Mouse (Mus musculus) lung, embryonic 14.5 days (tissue): Measurements from ENCODE around the gene Tex264. TPM values are rescaled to one million over a fixed set of nuclear protein-coding genes. Genes with fewer than 3 reads are reported as not detected.

Experiments used
- ATAC-seq: fragments of 200-750 bp; cut with Nextera tagmentation; 2 replicates; pipeline ENCODE4 v1.8.0; 2017; ENCODE audit warnings: mild to moderate bottlenecking, moderate TSS enrichment, moderate library complexity; ENCODE audit not compliant: insufficient read depth
- DNase-seq: peaks from one replicate; pipeline ENCODE4 v3.0.0-alpha.2; 2015
- H3K27ac ChIP-seq: fragments of 300-500 bp; sonication (generic); 2 replicates; pipeline ENCODE4 v1.5.1; 2014; ENCODE audit warnings: low read depth, mild to moderate bottlenecking, moderate library complexity
- H3K27me3 ChIP-seq: fragments of 300-500 bp; sonication (generic); 2 replicates; pipeline ENCODE4 v1.6.1; 2014; ENCODE audit warnings: low read length, control low read depth; ENCODE audit not compliant: insufficient read depth
- H3K36me3 ChIP-seq: fragments of 300-500 bp; sonication (generic); 2 replicates; pipeline ENCODE4 v1.6.1; 2014; ENCODE audit warnings: control low read depth; ENCODE audit not compliant: insufficient read depth
- H3K4me1 ChIP-seq: fragments of 300-500 bp; sonication (generic); 2 replicates; pipeline ENCODE4 v1.6.1; 2014; ENCODE audit warnings: antibody characterized with exemption, control low read depth; ENCODE audit not compliant: insufficient read depth
- H3K4me2 ChIP-seq: fragments of 300-500 bp; sonication (generic); 2 replicates; pipeline ENCODE4 v1.6.1; 2014; ENCODE audit warnings: mild to moderate bottlenecking
- H3K4me3 ChIP-seq: fragments of 300-500 bp; sonication (generic); 2 replicates; pipeline ENCODE4 v1.5.1; 2014; ENCODE audit warnings: low read depth, low read length
- H3K9ac ChIP-seq: fragments of 300-500 bp; sonication (generic); 2 replicates; pipeline ENCODE4 v1.6.1; 2014
- H3K9me3 ChIP-seq: fragments of 300-500 bp; sonication (generic); 2 replicates; pipeline ENCODE4 v1.6.1; 2016; ENCODE audit warnings: low read depth, low read length, control low read depth
- CTCF ChIP-seq: IDR thresholded peaks from 2 replicates; pipeline ENCODE4 v1.5.1; 2016; ENCODE audit warnings: antibody characterized with exemption, low read depth
- WGBS: fragments of 180-500 bp; shearing (Covaris S2); extraction: QIAGEN DNeasy Blood & Tissue Kit; methylation state at CpG from one replicate; pipeline ENCODE4 v1.1.7; 2014; 5-methylcytosine and 5-hydroxymethylcytosine counted together
- polyA plus RNA-seq: library from polyadenylated mRNA; unstranded; fragments of >200 nt; fragmentation: Nextera tagmentation; extraction: Ambion mirVana; gene quantifications from 2 replicates; pipeline ENCODE4 v1.2.1, GENCODE M21; 2014

Tex264 gene
- polyA plus RNA-seq: 41.3 and 47.8 TPM in 2 replicates

- ATAC-seq (peak; percentile 88), DNase-seq (peak; percentile 87)
- peaks cover 6% of the 10 kb centered on the region; the same call in 1 of the 2 replicates for H3K36me3 ChIP-seq
- peak within 1 kb of the TSS; percentile 85 for H3K4me2 ChIP-seq
- peak within 1 kb of the TSS; percentile 65 for H3K27ac ChIP-seq
- H3K9me3 ChIP-seq: no peaks in the 10 kb centered on the region
- TF ChIP-seq CTCF: no peak
- H3K4me3 ChIP-seq: peak within 1 kb of the TSS; percentile 78
- peak within 1 kb of the TSS; percentile 82 for H3K9ac ChIP-seq
- no peaks in the 10 kb centered on the region; the same call in 1 of the 2 replicates for H3K4me1 ChIP-seq
- under 1% methylated on average over 84 of the region's 86 CpGs for WGBS
- no peaks in the 10 kb centered on the region for H3K27me3 ChIP-seq
Measured at GRCm38 (mm10) chr9:106685249-106686101, at the start of gene Tex264. TSS of gene Tex264 (minus strand) at chr9:106685927.

- 64% methylated on average over 2 of the region's 2 CpGs for WGBS
- no peak for ATAC-seq
Measured at GRCm38 (mm10) chr9:106733690-106734089, 48.0 kb upstream of the Tex264 start.

GRCm38 (mm10) chr9:106729416-106729815, 43.7 kb upstream of the Tex264 start:
- Histone ChIP-seq H3K4me1 (no peaks in the 10 kb centered on the region), H3K27ac (no peak overlapping the region), H3K9me3 (no peaks in the 10 kb centered on the region), H3K9ac (no peak overlapping the region), H3K36me3 (no peaks in the 10 kb centered on the region), H3K27me3 (no peaks in the 10 kb centered on the region), H3K4me3 (no peak overlapping the region), H3K4me2 (no peak overlapping the region)
- no peak for TF ChIP-seq CTCF
- WGBS: 88% methylated on average over 2 of the region's 2 CpGs
- ATAC-seq (no peak), DNase-seq (no peak)

More at GRCm38 (mm10) chr9:106733690-106734089, 48.0 kb upstream of the Tex264 start:
- H3K36me3 ChIP-seq: no peaks in the 10 kb centered on the region
- H3K27me3 ChIP-seq: no peaks in the 10 kb centered on the region
- no peak for TF ChIP-seq CTCF
- no peaks in the 10 kb centered on the region for H3K4me1 ChIP-seq
- no peak overlapping the region for H3K27ac ChIP-seq
- DNase-seq: no peak
- no peak overlapping the region for H3K4me3 ChIP-seq
- no peak overlapping the region for H3K9ac ChIP-seq
- no peaks in the 10 kb centered on the region for H3K9me3 ChIP-seq
- no peak overlapping the region for H3K4me2 ChIP-seq

- Histone ChIP-seq H3K4me3 (no peak overlapping the region), H3K27ac (no peak overlapping the region), H3K4me1 (no peaks in the 10 kb centered on the region), H3K4me2 (no peak overlapping the region), H3K27me3 (no peaks in the 10 kb centered on the region), H3K9me3 (no peaks in the 10 kb centered on the region), H3K36me3 (0 out of 2 replicates have a peak, but pooled peaks cover 8% of the 10 kb centered on the region), H3K9ac (no peak overlapping the region)
- no peak for ATAC-seq
- no peak for DNase-seq
- TF ChIP-seq CTCF: no peak
- 76% methylated on average over 1 of the region's 1 CpGs for WGBS
Measured at GRCm38 (mm10) chr9:106726891-106727290, 41.2 kb upstream of the Tex264 start.

GRCm38 (mm10) chr9:106725435-106725834, 39.7 kb upstream of the Tex264 start:
- Histone ChIP-seq H3K36me3 (peaks cover 11% of the 10 kb centered on the region; the same call in 1 of the 2 replicates), H3K27ac (no peak overlapping the region), H3K9ac (no peak overlapping the region), H3K27me3 (no peaks in the 10 kb centered on the region), H3K4me1 (no peaks in the 10 kb centered on the region), H3K4me3 (no peak overlapping the region), H3K4me2 (no peak overlapping the region), H3K9me3 (no peaks in the 10 kb centered on the region)
- 92% methylated on average over 2 of the region's 2 CpGs for WGBS
- DNase-seq (no peak), ATAC-seq (no peak)
- no peak for TF ChIP-seq CTCF

GRCm38 (mm10) chr9:106724864-106725263, 39.1 kb upstream of the Tex264 start:
- H3K9me3 ChIP-seq: no peaks in the 10 kb centered on the region
- no peaks in the 10 kb centered on the region for H3K4me1 ChIP-seq
- H3K4me2 ChIP-seq: no peak overlapping the region
- H3K27ac ChIP-seq: no peak overlapping the region
- H3K4me3 ChIP-seq: no peak overlapping the region
- WGBS: 89% methylated on average over 1 of the region's 1 CpGs
- H3K27me3 ChIP-seq: no peaks in the 10 kb centered on the region
- no peak overlapping the region for H3K9ac ChIP-seq
- DNase-seq: no peak
- no peak for TF ChIP-seq CTCF
- H3K36me3 ChIP-seq: peaks cover 17% of the 10 kb centered on the region; the same call in 1 of the 2 replicates
- ATAC-seq: no peak

- 90% methylated on average over 4 of the region's 4 CpGs for WGBS
- Histone ChIP-seq H3K9ac (no peak overlapping the region), H3K27ac (no peak overlapping the region), H3K4me1 (no peaks in the 10 kb centered on the region), H3K4me3 (no peak overlapping the region), H3K27me3 (no peaks in the 10 kb centered on the region), H3K9me3 (no peaks in the 10 kb centered on the region), H3K4me2 (no peak overlapping the region), H3K36me3 (peaks cover 67% of the 10 kb centered on the region)
- no peak for DNase-seq
- TF ChIP-seq CTCF: no peak
- ATAC-seq: no peak
Measured at GRCm38 (mm10) chr9:106716729-106717128, 31.0 kb upstream of the Tex264 start.
